Mouse (Mus musculus) heart, embryonic 14.5 days (tissue): Measurements from ENCODE around the gene Nono. TPM values are rescaled to one million over a fixed set of nuclear protein-coding genes. Genes with fewer than 3 reads are reported as not detected.
"Not testable (repeated sequence)": the region's sequence is repeated elsewhere in the genome, so short reads cannot be mapped to it uniquely, and the experiment has no call there.

Experiments used
- ATAC-seq: fragments of 200-750 bp; cut with Nextera tagmentation; 2 replicates; pipeline ENCODE4 v1.8.0; 2017; ENCODE audit warnings: low read depth, moderate TSS enrichment; ENCODE audit not compliant: insufficient number of reproducible peaks, insufficient read depth, low FRiP score
- H3K27ac ChIP-seq, 2 experiments: fragments of 200-500 bp in 1 of 2; fragments of 300-500 bp in 1 of 2; sonication (generic) in 1 of 2; replicated peaks in 1 of 2; 2 replicates each; pipeline ENCODE4 v1.5.1; 2012 to 2014; ENCODE audit warnings: low read depth in 2 of 2, low read length in 2 of 2, control low read depth in 1 of 2, mild to moderate bottlenecking in 1 of 2, mixed read lengths in 1 of 2; ENCODE audit not compliant: control insufficient read depth in 1 of 2, insufficient read depth in 1 of 2
- H3K27me3 ChIP-seq: fragments of 300-500 bp; sonication (generic); 2 replicates; pipeline ENCODE4 v1.6.1; 2014; ENCODE audit warnings: mild to moderate bottlenecking, low read length, control low read depth; ENCODE audit not compliant: control insufficient read depth, insufficient read depth
- H3K36me3 ChIP-seq: fragments of 300-500 bp; sonication (generic); 2 replicates; pipeline ENCODE4 v1.6.1; 2014; ENCODE audit warnings: mild to moderate bottlenecking, control low read depth, low read length, mixed read lengths; ENCODE audit not compliant: control insufficient read depth, insufficient read depth
- H3K4me1 ChIP-seq, 2 experiments: fragments of 200-500 bp in 1 of 2; fragments of 300-500 bp in 1 of 2; sonication (generic) in 1 of 2; 2 replicates each; pipeline ENCODE4 v1.6.1; 2012 to 2014; ENCODE audit warnings: low read length in 2 of 2, control low read depth in 1 of 2, mixed read lengths in 1 of 2; ENCODE audit not compliant: control insufficient read depth in 2 of 2, insufficient read depth in 2 of 2
- H3K4me2 ChIP-seq: fragments of 300-500 bp; sonication (generic); 2 replicates; pipeline ENCODE4 v1.6.1; 2014; ENCODE audit warnings: mild to moderate bottlenecking, low read length
- H3K4me3 ChIP-seq, 2 experiments: fragments of 200-500 bp in 1 of 2; fragments of 300-500 bp in 1 of 2; sonication (generic) in 1 of 2; 2 replicates each; pipeline ENCODE4 v1.5.1; 2012 to 2014; ENCODE audit warnings: low read length in 2 of 2, mild to moderate bottlenecking in 2 of 2, control low read depth in 1 of 2, low read depth in 1 of 2, moderate library complexity in 1 of 2; ENCODE audit not compliant: control insufficient read depth in 1 of 2, insufficient read depth in 1 of 2
- H3K9ac ChIP-seq: fragments of 300-500 bp; sonication (generic); 2 replicates; pipeline ENCODE4 v1.6.1; 2014; ENCODE audit warnings: mild to moderate bottlenecking, low read length
- H3K9me3 ChIP-seq: fragments of 300-500 bp; sonication (generic); 2 replicates; pipeline ENCODE4 v1.6.1; 2016; ENCODE audit warnings: low read length, control low read depth; ENCODE audit not compliant: control insufficient read depth
- WGBS: fragments of 180-500 bp; shearing (Covaris S2); extraction: QIAGEN DNeasy Blood & Tissue Kit; methylation state at CpG from one replicate; pipeline ENCODE4 v1.1.7; 2014; 5-methylcytosine and 5-hydroxymethylcytosine counted together
- polyA plus RNA-seq: library from polyadenylated mRNA; unstranded; fragments of >200 nt; fragmentation: Nextera tagmentation; extraction: Ambion mirVana; gene quantifications from 2 replicates; pipeline ENCODE4 v1.2.1, GENCODE M21; 2014

Gene Nono
- polyA plus RNA-seq, 1 experiment from 2014 or later, result 223 TPM

DNA sequence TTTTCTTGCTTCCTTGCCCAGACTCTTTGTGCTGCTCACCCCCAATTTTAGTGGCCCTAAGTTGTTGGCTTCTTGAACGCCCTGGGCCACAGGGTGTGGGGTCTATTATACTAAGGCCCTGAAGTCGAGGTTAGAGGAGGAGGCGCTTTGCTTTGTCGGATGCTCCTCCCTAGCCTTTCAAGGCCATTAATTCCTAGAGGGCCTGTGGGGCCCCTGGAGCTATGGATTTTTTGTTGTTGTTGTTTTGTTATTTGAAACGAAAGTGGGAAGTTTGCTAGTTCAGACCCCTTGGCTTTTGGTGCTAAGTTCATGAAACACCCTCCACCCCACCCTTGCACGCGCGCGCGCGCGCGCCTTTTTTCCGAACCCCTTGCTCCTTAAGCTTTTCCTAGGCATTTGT, 858 bp downstream of the Nono start:
- H3K4me3 ChIP-seq, result peak overlapping the region; percentile 69 to 86
- no peaks in the 10 kb centered on the region for H3K27me3 ChIP-seq
- peak overlapping the region; percentile 94 to 99 for H3K27ac ChIP-seq
- 21% methylated on average over 14 of the region's 14 CpGs for WGBS
- H3K4me2 ChIP-seq, result peak overlapping the region; percentile 65
- H3K4me1 ChIP-seq, result peaks cover 0 to 5% of the 10 kb centered on the region in 2 experiments; a peak in 2 of 4 replicates
- ATAC-seq, result no peak
- H3K36me3 ChIP-seq, result peaks cover 24% of the 10 kb centered on the region
- no peaks in the 10 kb centered on the region for H3K9me3 ChIP-seq
- peak overlapping the region; percentile 92 for H3K9ac ChIP-seq

DNA sequence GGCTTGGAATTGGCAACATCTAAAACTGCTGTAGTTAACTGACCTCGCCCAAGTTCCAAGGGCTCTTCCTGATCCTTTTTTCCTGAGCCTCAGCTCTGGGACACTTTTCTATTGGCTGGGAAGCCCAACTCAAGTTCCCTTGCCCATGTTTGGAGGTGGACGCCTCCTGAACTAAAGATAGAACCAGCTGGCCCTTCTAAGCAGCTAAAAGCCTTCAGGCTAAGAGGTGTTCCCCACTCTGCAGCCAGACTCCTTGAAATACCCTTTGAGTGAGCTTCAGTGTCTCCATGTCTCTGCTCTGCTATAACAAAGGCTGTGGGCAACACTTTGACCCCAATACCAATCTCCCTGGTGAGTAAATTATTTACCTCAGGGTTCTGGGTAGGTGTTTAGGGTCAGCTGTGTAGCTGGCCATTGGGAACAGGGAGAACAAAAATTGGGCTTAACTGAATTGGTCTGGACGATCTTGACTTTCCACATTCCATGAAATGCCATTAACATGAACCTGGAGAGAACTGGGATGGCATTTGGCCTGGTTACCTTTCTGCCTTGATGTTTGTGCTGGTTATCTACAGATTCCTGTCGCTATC, 19.9 kb downstream of the Nono start, which contains the start of gene Itgb1bp2:
TSS of gene Itgb1bp2 (plus strand) at position 203 of the 590 bp plus-strand sequence.
- H3K27me3 ChIP-seq, result no peaks in the 10 kb centered on the region
- H3K9ac ChIP-seq, result peak within 1 kb of the TSS; percentile 64
- peaks cover 69% of the 10 kb centered on the region for H3K36me3 ChIP-seq
- H3K4me1 ChIP-seq, result no peaks in the 10 kb centered on the region
- peak; percentile 54; the same call in 1 of the 2 replicates for ATAC-seq
- no peaks in the 10 kb centered on the region for H3K9me3 ChIP-seq
- peak within 1 kb of the TSS; percentile 71 to 83 for H3K27ac ChIP-seq
- peak within 1 kb of the TSS; percentile 54 for H3K4me2 ChIP-seq
- 47% methylated on average over 4 of the region's 4 CpGs for WGBS
- peak within 1 kb of the TSS; percentile 5 to 24; a peak in 3 of 4 replicates for H3K4me3 ChIP-seq

GRCm38 (mm10) chrX:101451147-101451546, 22.0 kb downstream of the Nono start:
- no peak overlapping the region for H3K4me2 ChIP-seq
- H3K4me3 ChIP-seq, result no peak overlapping the region
- no peaks in the 10 kb centered on the region for H3K27me3 ChIP-seq
- no peak for ATAC-seq
- H3K9me3 ChIP-seq, result no peaks in the 10 kb centered on the region
- WGBS, result 50% methylated on average over 1 of the region's 1 CpGs
- H3K9ac ChIP-seq, result no peak overlapping the region
- H3K4me1 ChIP-seq, result no peaks in the 10 kb centered on the region
- no peak overlapping the region for H3K27ac ChIP-seq
- peaks cover 48% of the 10 kb centered on the region for H3K36me3 ChIP-seq

- H3K4me2 ChIP-seq, result no peak overlapping the region
- H3K4me1 ChIP-seq, result no peaks in the 10 kb centered on the region
- no peak for ATAC-seq
- peaks cover 43% of the 10 kb centered on the region for H3K36me3 ChIP-seq
- H3K9me3 ChIP-seq, result no peaks in the 10 kb centered on the region
- H3K27ac ChIP-seq, result no peak overlapping the region
- no peaks in the 10 kb centered on the region for H3K27me3 ChIP-seq
- 65% methylated on average over 3 of the region's 3 CpGs for WGBS
- no peak overlapping the region for H3K9ac ChIP-seq
- no peak overlapping the region for H3K4me3 ChIP-seq
Measured at GRCm38 (mm10) chrX:101451591-101451990, 22.5 kb downstream of the Nono start.

DNA sequence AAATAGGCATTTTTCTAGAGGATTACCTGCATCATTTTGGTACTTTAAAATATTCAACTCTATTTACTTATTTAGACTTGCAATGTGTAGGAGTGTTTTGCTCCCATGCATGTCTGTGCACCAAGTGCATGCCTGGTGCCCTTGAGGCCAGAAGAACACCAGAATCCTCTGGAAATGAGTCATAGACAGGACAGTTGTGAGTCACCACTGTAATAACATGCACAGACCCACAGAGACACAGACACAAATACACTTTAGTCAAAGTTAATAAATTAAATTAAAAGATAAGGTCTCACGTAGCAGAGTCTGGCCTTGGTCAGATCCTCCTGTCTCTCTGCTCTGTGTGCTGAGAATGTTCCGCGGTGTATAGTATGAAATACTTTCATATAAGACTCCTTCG, 43.1 kb downstream of the Nono start:
- Histone ChIP-seq H3K27me3 (no peaks in the 10 kb centered on the region), H3K4me1 (no peaks in the 10 kb centered on the region), H3K9ac (no peak overlapping the region), H3K4me3 (no peak overlapping the region), H3K27ac (no peak overlapping the region), H3K4me2 (no peak overlapping the region), H3K9me3 (no peaks in the 10 kb centered on the region), H3K36me3 (0 out of 2 replicates have a peak, but pooled peaks cover 7% of the 10 kb centered on the region)
- 83% methylated on average over 4 of the region's 4 CpGs for WGBS
- no peak for ATAC-seq

GRCm38 (mm10) chrX:101481604-101482350, 52.7 kb downstream of the Nono start:
- Histone ChIP-seq H3K4me1 (no peaks in the 10 kb centered on the region), H3K9ac (no peak overlapping the region), H3K27ac (no peak overlapping the region), H3K9me3 (no peaks in the 10 kb centered on the region), H3K4me2 (no peak overlapping the region), H3K36me3 (no peaks in the 10 kb centered on the region), H3K4me3 (no peak overlapping the region), H3K27me3 (no peaks in the 10 kb centered on the region)
- ATAC-seq, result no peak
- WGBS, result 60% methylated on average over 6 of the region's 6 CpGs

- H3K36me3 ChIP-seq, ATAC-seq, H3K4me2 ChIP-seq, H3K27ac ChIP-seq, H3K27me3 ChIP-seq, H3K9me3 ChIP-seq, H3K4me1 ChIP-seq, H3K9ac ChIP-seq, H3K4me3 ChIP-seq: not testable (repeated sequence)
- WGBS, result 19% methylated on average over 10 of the region's 12 CpGs
Measured at GRCm38 (mm10) chrX:101486487-101487152, 57.5 kb downstream of the Nono start.
